Mouse (Mus musculus) lung, postnatal 25 days (tissue): ENCODE measurements around the gene Gm5416.
"Not testable (repeated sequence)": the region's sequence is repeated elsewhere in the genome, so short reads cannot be mapped to it uniquely, and the experiment has no call there.

Source experiments
- DNase-seq: peaks from one replicate; pipeline ENCODE4 v3.0.0; 2022; ENCODE audit warnings: low spot score

Gm5416 gene

DNA sequence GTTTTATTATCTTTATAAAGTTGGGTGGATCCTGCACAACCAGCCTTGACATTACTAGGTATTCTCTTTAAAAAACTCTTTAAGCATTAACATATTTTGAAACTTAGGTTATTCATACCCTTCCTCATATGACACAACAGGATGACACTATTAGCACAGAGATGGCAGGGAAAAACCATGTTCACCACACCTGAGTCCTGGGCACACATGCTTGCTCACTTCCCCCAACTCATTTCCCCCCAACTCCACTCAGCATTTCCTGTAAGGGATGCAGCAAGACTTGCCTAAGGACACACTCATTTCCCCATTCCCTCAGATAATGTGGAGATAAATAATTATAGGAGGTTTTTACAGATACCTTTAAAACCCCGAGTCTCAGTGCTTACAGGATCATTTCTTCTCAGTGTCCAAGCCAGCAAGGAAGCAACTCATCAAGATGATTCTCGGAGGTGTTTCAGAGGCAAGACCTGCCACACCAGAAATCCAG is at the start of gene Gm5416:
Gene Gm5416, plus strand, starts transcription at position 437 of the 487 bp plus-strand sequence.
- DNase-seq: no peak

DNA sequence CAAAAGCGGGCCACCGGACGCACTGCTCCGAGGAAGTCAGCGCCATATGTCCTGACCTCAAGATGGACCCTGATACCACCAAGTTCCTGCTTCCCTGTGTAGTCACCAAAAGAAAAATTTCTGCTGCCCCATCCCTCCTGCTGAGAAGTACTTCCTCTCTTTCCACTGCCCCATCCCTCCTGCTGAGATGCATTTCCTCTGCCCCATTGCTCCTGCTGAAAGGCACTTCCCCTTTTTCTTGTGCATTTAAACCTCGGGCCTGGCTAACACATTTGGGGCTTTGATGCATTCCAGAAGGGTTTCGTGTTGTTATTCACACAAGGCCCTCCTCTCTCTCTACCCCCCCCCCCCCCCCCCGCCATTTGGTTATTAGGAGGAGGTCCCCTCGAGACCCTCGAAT is 42.4 kb upstream of the Gm5416 start:
- DNase-seq: not testable (repeated sequence)

DNA sequence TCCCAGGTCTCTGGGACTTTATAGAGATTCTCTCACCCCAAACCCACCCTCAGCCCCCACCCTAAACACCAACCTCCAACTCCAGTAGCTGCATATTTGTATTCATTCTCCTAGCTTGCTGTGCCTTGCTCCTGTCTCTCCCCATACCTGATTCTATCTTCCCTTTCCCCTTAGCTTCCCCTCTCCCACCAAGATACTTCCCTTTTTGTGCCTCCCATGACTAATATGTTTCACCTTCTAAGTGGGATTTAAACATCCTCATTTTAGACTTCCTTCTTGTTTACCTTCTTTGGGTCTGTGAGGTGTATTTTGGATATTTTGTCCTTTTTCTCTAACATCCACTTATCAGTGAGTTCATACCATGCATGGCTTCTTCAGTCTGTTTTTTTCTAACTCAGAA is 34.1 kb upstream of the Gm5416 start:
- no peak for DNase-seq

DNA sequence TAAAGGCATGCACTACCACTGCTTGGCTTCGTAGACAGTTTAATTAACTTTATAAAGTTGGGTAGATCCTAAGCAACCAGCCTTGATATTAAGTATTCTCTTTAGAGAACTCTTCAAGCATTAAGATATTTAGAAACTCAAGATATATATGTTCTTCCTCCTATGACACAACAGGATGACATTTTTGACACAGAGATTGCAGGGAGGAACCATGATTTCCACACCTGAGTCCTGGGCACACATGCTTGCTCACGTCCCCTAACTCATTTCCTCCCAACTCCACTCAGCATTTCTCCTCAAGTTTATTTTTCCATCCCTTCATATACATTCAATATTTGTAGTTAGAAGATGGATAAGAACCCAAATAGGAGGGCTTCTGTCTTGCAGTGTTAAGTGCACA is 30.3 kb upstream of the Gm5416 start:
- DNase-seq: no peak

DNA sequence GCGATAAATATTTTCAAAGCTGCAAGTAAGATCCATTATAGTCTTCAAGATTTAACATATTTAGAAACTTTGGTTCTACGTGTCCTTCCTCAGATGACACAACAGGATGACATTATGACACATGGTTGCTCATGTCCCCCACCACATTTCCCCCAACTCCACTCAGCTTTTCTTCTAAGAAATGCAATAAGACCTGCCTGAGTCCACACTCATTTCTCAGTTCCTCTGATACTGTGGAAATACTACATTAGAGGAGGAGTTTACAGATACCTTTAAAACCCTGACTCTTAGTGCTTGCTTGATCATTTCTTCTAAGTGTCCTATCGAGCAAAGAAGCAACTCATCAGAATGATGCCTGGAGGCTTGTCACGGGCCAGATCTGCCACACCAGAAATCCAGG is 26.3 kb upstream of the Gm5416 start, which contains the start of gene Gm5483:
Gene Gm5483, plus strand, starts transcription at position 301 of the 400 bp plus-strand sequence.
- DNase-seq: not testable (repeated sequence)

DNA sequence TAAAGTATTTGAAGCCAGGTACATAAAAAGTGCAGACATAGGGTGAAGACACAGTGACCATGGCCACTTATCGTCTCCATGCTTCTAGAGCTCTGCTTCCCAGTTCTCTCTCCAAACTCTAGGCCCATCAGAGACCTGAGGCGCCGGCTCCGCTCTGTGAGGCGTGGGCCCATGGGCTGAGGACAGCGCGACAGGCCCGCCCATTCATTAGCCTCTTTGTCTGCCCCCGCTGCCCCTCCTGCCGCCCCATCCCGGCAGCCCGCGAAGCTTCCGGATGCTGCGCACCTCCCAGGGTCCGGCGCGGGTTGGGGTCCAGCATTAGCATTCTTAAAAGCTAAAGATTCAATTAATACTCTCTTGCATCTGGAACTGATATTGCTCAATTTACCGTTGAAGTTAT is 11.0 kb upstream of the Gm5416 start:
- no peak for DNase-seq

DNA sequence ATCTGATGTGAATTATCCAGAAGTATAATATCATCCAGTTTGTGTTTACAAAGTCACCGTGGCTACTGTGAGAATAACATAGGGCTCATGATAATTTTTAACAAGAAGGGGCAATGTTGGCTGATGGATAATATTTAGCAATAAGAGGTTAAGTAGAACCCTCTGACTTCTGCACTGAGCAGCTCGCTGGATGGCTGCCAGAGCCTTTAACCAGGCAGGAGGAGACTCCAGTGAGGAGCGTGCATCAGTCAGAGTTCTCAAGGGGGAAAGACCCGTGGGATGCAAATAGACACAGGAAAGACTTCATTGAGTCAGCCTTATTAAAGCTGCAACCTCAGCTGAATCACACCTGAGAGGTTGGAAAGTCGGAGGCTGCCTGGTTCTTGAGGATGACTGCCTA is 6.4 kb upstream of the Gm5416 start:
- DNase-seq: no peak

DNA sequence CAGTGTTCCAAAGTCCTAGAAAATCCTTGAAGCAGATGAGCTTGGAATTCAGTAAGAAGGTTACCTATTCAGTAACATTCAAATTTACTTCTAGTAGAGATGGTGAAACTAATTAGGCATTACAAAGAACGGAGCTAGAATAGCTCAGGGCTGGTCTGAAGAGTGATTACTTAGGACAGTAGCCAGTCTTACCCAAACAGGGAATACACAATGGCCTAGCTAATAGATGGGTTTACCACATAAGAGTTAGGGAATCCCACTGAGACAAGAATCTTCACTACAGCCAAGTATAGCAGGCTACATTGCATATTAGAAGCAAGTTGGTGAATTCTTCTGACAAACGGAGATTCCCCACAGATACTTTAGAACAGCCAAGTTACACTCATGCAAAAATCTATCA is 4.5 kb upstream of the Gm5416 start:
- not testable (repeated sequence) for DNase-seq

DNA sequence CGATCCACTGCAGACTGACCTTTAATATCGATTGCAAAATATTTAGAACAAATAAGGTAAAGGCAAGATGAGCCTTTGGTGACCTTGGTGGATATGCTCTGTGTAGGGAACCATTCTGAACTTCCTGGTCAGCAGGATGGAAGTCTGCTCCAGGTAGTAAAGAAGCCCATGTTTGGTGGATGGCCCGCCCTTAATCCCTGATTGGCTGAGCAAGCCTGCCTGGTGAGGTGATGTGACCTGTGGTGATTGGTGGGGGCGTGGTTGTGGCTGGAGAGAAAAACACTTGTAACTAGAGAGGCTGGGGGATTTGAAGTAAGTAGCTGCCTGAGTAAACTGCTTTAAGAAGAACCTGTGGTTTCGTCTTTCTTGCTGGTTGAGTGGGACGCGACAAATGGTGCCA is 11.0 kb downstream of the Gm5416 start, which contains the start of gene 2010005H15Rik:
Gene 2010005H15Rik, plus strand, starts transcription at position 301 of the 400 bp plus-strand sequence.
- not testable (repeated sequence) for DNase-seq

DNA sequence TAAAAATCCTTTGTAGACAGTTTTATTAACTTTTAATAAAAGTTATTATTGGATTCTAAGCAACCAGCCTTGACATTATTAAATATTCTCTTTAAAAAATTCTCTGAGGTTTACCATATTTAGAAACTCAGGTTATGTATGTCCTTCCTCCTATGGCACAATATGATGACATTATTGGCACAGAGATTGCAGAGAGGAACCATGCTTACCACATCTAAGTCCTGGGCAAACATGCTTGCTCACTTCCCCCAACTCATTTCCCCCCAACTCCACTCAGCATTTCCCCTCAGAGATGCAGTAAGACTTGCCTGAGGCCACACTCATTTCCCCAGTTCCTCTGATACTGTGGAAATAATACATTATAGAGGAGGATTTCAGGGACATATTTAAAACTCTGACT is 50.4 kb downstream of the Gm5416 start:
- peak; percentile 2 for DNase-seq
